Mouse (Mus musculus): ENCODE measurements around the gene Rogdi. TPM values are rescaled to one million over a fixed set of nuclear protein-coding genes. Genes with fewer than 3 reads are reported as not detected.

Gene Rogdi
- polyA plus RNA-seq, 1 experiment from 2014 or later, result 101 TPM

DNA sequence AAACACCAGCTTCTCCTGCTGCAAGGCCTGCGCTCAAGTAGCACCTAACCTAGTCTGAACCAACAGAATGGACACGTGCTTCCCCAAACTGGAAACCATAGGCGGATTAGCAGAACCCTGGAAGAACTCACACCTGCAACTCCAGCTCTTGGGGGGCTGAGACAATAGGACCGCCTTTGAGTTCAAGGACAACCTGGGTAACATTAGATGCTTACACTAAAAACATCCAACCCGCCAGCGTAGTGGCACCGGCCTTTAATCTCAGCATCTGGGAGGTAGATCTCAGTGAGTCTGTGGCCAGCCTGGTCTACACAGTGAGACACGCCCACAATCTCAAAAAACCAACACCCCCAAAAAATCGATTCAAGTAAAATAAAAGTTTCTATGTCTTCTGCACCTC lies 50.0 kb downstream of the Rogdi start:
- Histone ChIP-seq H3K36me3 (peaks cover 14% of the 10 kb centered on the region), H3K27me3 (no peaks in the 10 kb centered on the region), H3K9me3 (replicated peaks) (no peaks in the 10 kb centered on the region), H3K9ac (peak overlapping the region; percentile 77), H3K4me3 (replicated peaks) (peak overlapping the region; percentile 83), H3K4me1 (peaks cover 19% of the 10 kb centered on the region), H3K4me2 (peak overlapping the region; percentile 72), H3K27ac (peak overlapping the region; percentile 78; the same call in 1 of the 2 replicates)
- WGBS, result 33% methylated on average over 9 of the region's 9 CpGs
- ATAC-seq (replicated peaks; ENCODE audit: low FRiP score), result no peak

DNA sequence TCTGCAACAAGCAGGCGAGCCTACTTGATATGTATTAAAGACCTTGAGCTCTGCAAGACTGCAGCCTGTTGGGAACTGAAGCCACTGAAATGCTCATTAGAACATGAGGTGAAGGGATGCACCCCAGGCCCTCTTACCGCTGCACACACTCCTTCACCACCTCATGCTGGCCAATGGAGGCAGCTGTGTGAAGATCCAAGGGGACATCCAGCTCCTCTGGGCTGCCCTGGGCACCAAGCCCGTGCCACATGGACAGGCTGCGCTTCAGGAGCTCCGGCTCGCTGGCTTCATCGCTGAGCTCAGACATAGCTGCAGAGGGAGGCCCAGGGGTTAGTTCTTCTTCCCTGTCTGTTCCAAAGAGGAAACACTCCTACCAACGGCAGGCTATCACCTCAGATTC lies 53.1 kb downstream of the Rogdi start:
- 83% methylated on average over 8 of the region's 8 CpGs for WGBS
- H3K4me2 ChIP-seq, result no peak overlapping the region
- no peak for ATAC-seq (replicated peaks; ENCODE audit: low FRiP score)
- H3K4me3 ChIP-seq (replicated peaks), result no peak overlapping the region
- H3K9ac ChIP-seq, result no peak overlapping the region
- H3K4me1 ChIP-seq, result peaks cover 17% of the 10 kb centered on the region
- H3K36me3 ChIP-seq, result peaks cover 44% of the 10 kb centered on the region
- H3K9me3 ChIP-seq (replicated peaks), result no peaks in the 10 kb centered on the region
- no peak overlapping the region for H3K27ac ChIP-seq
- H3K27me3 ChIP-seq, result no peaks in the 10 kb centered on the region

Other genes starting within 250 kb of the Rogdi start
- gene Cdip1, start 223.3 kb downstream of the Rogdi start, polyA plus RNA-seq (2015; fragmentation: Nextera tagmentation; extraction: Ambion mirVana), result 101 and 108 TPM in 2 replicates
- gene 4930562C15Rik, start 178.1 kb downstream of the Rogdi start, polyA plus RNA-seq (2015; fragmentation: Nextera tagmentation; extraction: Ambion mirVana), result 0.19 and 0.83 TPM in 2 replicates
- gene Ubald1, start 133.2 kb downstream of the Rogdi start, polyA plus RNA-seq (2015; fragmentation: Nextera tagmentation; extraction: Ambion mirVana), result 37.4 and 39.7 TPM in 2 replicates
- gene Mgrn1, start 127.3 kb downstream of the Rogdi start, polyA plus RNA-seq (2015; fragmentation: Nextera tagmentation; extraction: Ambion mirVana), result 88.2 and 98.1 TPM in 2 replicates
- gene Nudt16l1, start 74.8 kb downstream of the Rogdi start, polyA plus RNA-seq (2015; fragmentation: Nextera tagmentation; extraction: Ambion mirVana), result 151 and 155 TPM in 2 replicates
- gene Anks3, start 49.3 kb downstream of the Rogdi start, polyA plus RNA-seq (2015; fragmentation: Nextera tagmentation; extraction: Ambion mirVana), result 59.7 and 69.3 TPM in 2 replicates
- gene Sept12, start 15.7 kb downstream of the Rogdi start, polyA plus RNA-seq (2015; fragmentation: Nextera tagmentation; extraction: Ambion mirVana), result not detected in 2 replicates
- gene Smim22, start 6.3 kb downstream of the Rogdi start, polyA plus RNA-seq (2015; fragmentation: Nextera tagmentation; extraction: Ambion mirVana), result 11.2 and 13.7 TPM in 2 replicates
- 162 and 164 TPM in 2 replicates for gene Glyr1, start 36.3 kb upstream of the Rogdi start, polyA plus RNA-seq (2015; fragmentation: Nextera tagmentation; extraction: Ambion mirVana)
- gene Ubn1, start 36.5 kb upstream of the Rogdi start, polyA plus RNA-seq (2015; fragmentation: Nextera tagmentation; extraction: Ambion mirVana), result 18.5 and 19.9 TPM in 2 replicates
- 2.4 and 2.9 TPM in 2 replicates for gene Ppl, start 118.9 kb upstream of the Rogdi start, polyA plus RNA-seq (2015; fragmentation: Nextera tagmentation; extraction: Ambion mirVana)
- 0.06 and 0.09 TPM in 2 replicates for gene Sec14l5, start 133.6 kb upstream of the Rogdi start, polyA plus RNA-seq (2015; fragmentation: Nextera tagmentation; extraction: Ambion mirVana)
- 19.4 and 21.2 TPM in 2 replicates for gene Nagpa, start 190.5 kb upstream of the Rogdi start, polyA plus RNA-seq (2015; fragmentation: Nextera tagmentation; extraction: Ambion mirVana)
- gene AU021092, start 208.7 kb upstream of the Rogdi start, polyA plus RNA-seq (2015; fragmentation: Nextera tagmentation; extraction: Ambion mirVana), result 5.1 and 5.8 TPM in 2 replicates
- 32.8 and 35.8 TPM in 2 replicates for gene Alg1, start 220.1 kb upstream of the Rogdi start, polyA plus RNA-seq (2015; fragmentation: Nextera tagmentation; extraction: Ambion mirVana)
- gene Eef2kmt, start 242.4 kb upstream of the Rogdi start, polyA plus RNA-seq (2015; fragmentation: Nextera tagmentation; extraction: Ambion mirVana), result 26.4 and 31.9 TPM in 2 replicates